Mouse (Mus musculus): ENCODE data around the gene Retreg1. TPM values are rescaled to one million over a fixed set of nuclear protein-coding genes. Genes with fewer than 3 reads are reported as not detected.
A peak's percentile ranks its signal among the peaks of the same experiment; 100 is the strongest.

The Retreg1 gene
- polyA plus RNA-seq, 1 experiment from 2014 or later: 37.0 TPM

DNA sequence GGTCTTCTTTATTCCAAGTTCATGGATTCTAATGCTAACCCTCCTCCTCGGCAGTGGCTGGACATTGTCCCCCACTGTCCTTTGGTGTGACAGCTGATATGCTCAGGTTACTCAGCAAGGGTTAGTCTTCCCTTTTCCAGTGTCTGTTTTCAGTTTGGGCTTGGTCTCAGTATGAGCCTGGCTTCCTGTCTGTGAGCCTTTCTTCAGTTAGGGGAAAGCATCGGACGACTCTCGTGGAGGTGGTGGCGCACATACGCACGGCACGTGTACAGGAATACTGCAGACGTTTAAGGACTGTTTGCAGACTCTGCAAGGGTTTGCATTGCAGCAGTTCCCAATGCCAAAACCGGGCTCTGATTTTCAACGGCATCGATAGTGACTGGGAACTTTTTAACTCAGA is 54.6 kb downstream of the Retreg1 start:
- H3K27ac ChIP-seq: no peak overlapping the region
- no peaks in the 10 kb centered on the region for H3K36me3 ChIP-seq (ENCODE audit: insufficient read depth, low read length)
- ATAC-seq (replicated peaks; ENCODE audit: low FRiP score, low read depth): no peak
- H3K9ac ChIP-seq (ENCODE audit: low read depth, low read length): no peak overlapping the region
- no peak for DNase-seq (ENCODE audit: low spot score)
- H3K9me3 ChIP-seq (replicated peaks; ENCODE audit: low read length): no peaks in the 10 kb centered on the region
- no peaks in the 10 kb centered on the region for H3K4me1 ChIP-seq (replicated peaks; ENCODE audit: insufficient read depth, low read length)
- no peaks in the 10 kb centered on the region for H3K27me3 ChIP-seq (ENCODE audit: insufficient read depth, low read length)
- WGBS: 67% methylated on average over 12 of the region's 12 CpGs
- TF ChIP-seq CTCF (IDR thresholded peaks at IDR 0.05; ENCODE audit: low read depth): no peak
- no peak overlapping the region for H3K4me2 ChIP-seq (ENCODE audit: low read length)
- H3K4me3 ChIP-seq (replicated peaks; ENCODE audit: low read depth, low read length): no peak overlapping the region

DNA sequence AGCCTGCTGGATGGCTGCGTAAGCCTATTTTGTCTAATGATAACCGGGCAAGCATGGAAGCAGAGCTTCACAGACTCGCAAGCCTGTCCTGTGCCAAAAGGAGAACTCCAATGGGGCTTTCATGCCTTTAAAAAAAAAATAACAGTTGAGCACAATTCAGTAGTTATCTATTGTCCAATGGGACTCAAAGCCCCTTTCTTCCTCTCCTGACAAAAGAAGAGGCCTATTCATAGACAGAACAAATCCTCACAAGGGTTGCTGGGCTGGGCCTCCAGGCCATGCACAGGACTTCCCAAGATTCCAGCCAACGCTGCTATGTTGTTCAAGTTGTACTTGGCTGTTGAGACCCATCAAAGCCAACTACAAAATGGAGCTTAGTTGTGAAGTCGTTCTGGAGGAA is 56.0 kb downstream of the Retreg1 start:
- H3K4me2 ChIP-seq (ENCODE audit: low read length): no peak overlapping the region
- H3K9me3 ChIP-seq (replicated peaks; ENCODE audit: low read length): no peaks in the 10 kb centered on the region
- 69% methylated on average over 5 of the region's 5 CpGs for WGBS
- no peak overlapping the region for H3K27ac ChIP-seq
- no peaks in the 10 kb centered on the region for H3K36me3 ChIP-seq (ENCODE audit: insufficient read depth, low read length)
- ATAC-seq (replicated peaks; ENCODE audit: low FRiP score, low read depth): no peak
- H3K4me3 ChIP-seq (replicated peaks; ENCODE audit: low read depth, low read length): no peak overlapping the region
- no peaks in the 10 kb centered on the region for H3K4me1 ChIP-seq (replicated peaks; ENCODE audit: insufficient read depth, low read length)
- no peak for TF ChIP-seq CTCF (IDR thresholded peaks at IDR 0.05; ENCODE audit: low read depth)
- no peak for DNase-seq (ENCODE audit: low spot score)
- no peak overlapping the region for H3K9ac ChIP-seq (ENCODE audit: low read depth, low read length)
- H3K27me3 ChIP-seq (ENCODE audit: insufficient read depth, low read length): no peaks in the 10 kb centered on the region

DNA sequence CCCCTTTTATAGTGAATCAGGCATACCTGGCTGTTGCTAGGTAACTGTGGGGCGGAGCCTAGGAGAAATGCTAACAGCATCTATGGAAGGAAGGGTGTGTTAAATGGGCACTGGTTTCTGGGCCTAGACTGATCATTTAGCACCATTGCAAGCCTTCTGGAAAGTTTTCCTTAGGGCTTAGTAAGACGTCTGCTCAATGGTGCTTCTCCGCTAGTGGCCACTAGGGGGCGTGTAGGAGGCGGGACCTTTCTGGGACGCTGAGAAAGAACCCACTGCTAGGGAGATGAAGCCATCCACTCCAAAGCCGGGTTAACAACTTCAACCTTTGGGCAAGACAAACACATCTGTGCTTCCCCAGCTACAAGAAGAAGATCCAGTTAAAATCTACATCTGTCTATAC is 57.6 kb downstream of the Retreg1 start:
- WGBS: 11% methylated on average over 7 of the region's 7 CpGs
- ATAC-seq (replicated peaks; ENCODE audit: low FRiP score, low read depth) (peak; percentile 43; the same call in 1 of the 2 replicates), DNase-seq (ENCODE audit: low spot score) (peak; percentile 70)
- H3K9ac ChIP-seq (ENCODE audit: low read depth, low read length): no peak overlapping the region
- H3K9me3 ChIP-seq (replicated peaks; ENCODE audit: low read length): no peaks in the 10 kb centered on the region
- H3K4me3 ChIP-seq (replicated peaks; ENCODE audit: low read depth, low read length): no peak overlapping the region
- H3K4me1 ChIP-seq (replicated peaks; ENCODE audit: insufficient read depth, low read length): no peaks in the 10 kb centered on the region
- H3K27me3 ChIP-seq (ENCODE audit: insufficient read depth, low read length): no peaks in the 10 kb centered on the region
- no peaks in the 10 kb centered on the region for H3K36me3 ChIP-seq (ENCODE audit: insufficient read depth, low read length)
- H3K27ac ChIP-seq: no peak overlapping the region
- H3K4me2 ChIP-seq (ENCODE audit: low read length): no peak overlapping the region
- peak; percentile 86 for TF ChIP-seq CTCF (IDR thresholded peaks at IDR 0.05; ENCODE audit: low read depth)

GRCm38 (mm10) chr15:25902931-25903615 is 60.1 kb downstream of the Retreg1 start:
- no peak for DNase-seq (ENCODE audit: low spot score)
- H3K27ac ChIP-seq: no peak overlapping the region
- no peak overlapping the region for H3K4me2 ChIP-seq (ENCODE audit: low read length)
- H3K9ac ChIP-seq (ENCODE audit: low read depth, low read length): no peak overlapping the region
- no peak overlapping the region for H3K4me3 ChIP-seq (replicated peaks; ENCODE audit: low read depth, low read length)
- TF ChIP-seq CTCF (IDR thresholded peaks at IDR 0.05; ENCODE audit: low read depth): no peak
- WGBS: 92% methylated on average over 15 of the region's 15 CpGs
- H3K36me3 ChIP-seq (ENCODE audit: insufficient read depth, low read length): no peaks in the 10 kb centered on the region
- ATAC-seq (replicated peaks; ENCODE audit: low FRiP score, low read depth): no peak
- no peaks in the 10 kb centered on the region for H3K9me3 ChIP-seq (replicated peaks; ENCODE audit: low read length)
- H3K27me3 ChIP-seq (ENCODE audit: insufficient read depth, low read length): no peaks in the 10 kb centered on the region
- no peaks in the 10 kb centered on the region for H3K4me1 ChIP-seq (replicated peaks; ENCODE audit: insufficient read depth, low read length)

- Histone ChIP-seq H3K4me1 (replicated peaks; ENCODE audit: insufficient read depth, low read length) (no peaks in the 10 kb centered on the region), H3K36me3 (ENCODE audit: insufficient read depth, low read length) (no peaks in the 10 kb centered on the region), H3K27me3 (ENCODE audit: insufficient read depth, low read length) (no peaks in the 10 kb centered on the region), H3K4me2 (ENCODE audit: low read length) (no peak overlapping the region), H3K4me3 (replicated peaks; ENCODE audit: low read depth, low read length) (no peak overlapping the region), H3K9ac (ENCODE audit: low read depth, low read length) (no peak overlapping the region), H3K9me3 (replicated peaks; ENCODE audit: low read length) (no peaks in the 10 kb centered on the region), H3K27ac (no peak overlapping the region)
- no peak for ATAC-seq (replicated peaks; ENCODE audit: low FRiP score, low read depth)
- 70% methylated on average over 14 of the region's 14 CpGs for WGBS
- no peak for TF ChIP-seq CTCF (IDR thresholded peaks at IDR 0.05; ENCODE audit: low read depth)
- no peak for DNase-seq (ENCODE audit: low spot score)
These were observed 61.5 kb downstream of the Retreg1 start for GRCm38 (mm10) chr15:25904435-25905021.

GRCm38 (mm10) chr15:25909783-25910494 is 67.0 kb downstream of the Retreg1 start:
- no peak for TF ChIP-seq CTCF (IDR thresholded peaks at IDR 0.05; ENCODE audit: low read depth)
- H3K9ac ChIP-seq (ENCODE audit: low read depth, low read length): no peak overlapping the region
- no peaks in the 10 kb centered on the region for H3K27me3 ChIP-seq (ENCODE audit: insufficient read depth, low read length)
- no peak for DNase-seq (ENCODE audit: low spot score)
- 80% methylated on average over 11 of the region's 11 CpGs for WGBS
- H3K27ac ChIP-seq: no peak overlapping the region
- no peak overlapping the region for H3K4me3 ChIP-seq (replicated peaks; ENCODE audit: low read depth, low read length)
- no peaks in the 10 kb centered on the region for H3K9me3 ChIP-seq (replicated peaks; ENCODE audit: low read length)
- H3K4me2 ChIP-seq (ENCODE audit: low read length): no peak overlapping the region
- ATAC-seq (replicated peaks; ENCODE audit: low FRiP score, low read depth): no peak
- no peaks in the 10 kb centered on the region; the same call in 1 of the 2 replicates for H3K4me1 ChIP-seq (replicated peaks; ENCODE audit: insufficient read depth, low read length)
- H3K36me3 ChIP-seq (ENCODE audit: insufficient read depth, low read length): no peaks in the 10 kb centered on the region
